Mouse (Mus musculus): Measurements from ENCODE around the gene Xirp1. TPM values are rescaled to one million over a fixed set of nuclear protein-coding genes. Genes with fewer than 3 reads are reported as not detected.

Gene Xirp1
- polyA plus RNA-seq, 1 experiment from 2014 or later: 1.6 TPM

- no peak overlapping the region for H3K27ac ChIP-seq (ENCODE audit: low read length)
- WGBS: 49% methylated on average over 8 of the region's 8 CpGs
- no peaks in the 10 kb centered on the region for H3K9me3 ChIP-seq (ENCODE audit: control insufficient read depth, low read length)
- H3K4me3 ChIP-seq (ENCODE audit: low read length): no peak overlapping the region
- no peak overlapping the region for H3K4me2 ChIP-seq (ENCODE audit: low read depth, low read length)
- H3K9ac ChIP-seq (ENCODE audit: low read length): no peak overlapping the region
- no peaks in the 10 kb centered on the region for H3K27me3 ChIP-seq (ENCODE audit: control insufficient read depth, insufficient read depth, low read depth, low read length)
- no peak for ATAC-seq (ENCODE audit: low read depth)
- no peaks in the 10 kb centered on the region for H3K4me1 ChIP-seq (replicated peaks; ENCODE audit: control insufficient read depth, insufficient read depth, low read length)
- no peaks in the 10 kb centered on the region for H3K36me3 ChIP-seq (ENCODE audit: control insufficient read depth, insufficient read depth, low read length)
Observed at GRCm38 (mm10) chr9:120054545-120055277, 31.3 kb upstream of the Xirp1 start.

GRCm38 (mm10) chr9:120049407-120049806 lies 26.0 kb upstream of the Xirp1 start:
- H3K27ac ChIP-seq (ENCODE audit: low read length): no peak overlapping the region
- H3K27me3 ChIP-seq (ENCODE audit: control insufficient read depth, insufficient read depth, low read depth, low read length): no peaks in the 10 kb centered on the region
- no peaks in the 10 kb centered on the region for H3K4me1 ChIP-seq (replicated peaks; ENCODE audit: control insufficient read depth, insufficient read depth, low read length)
- no peaks in the 10 kb centered on the region for H3K36me3 ChIP-seq (ENCODE audit: control insufficient read depth, insufficient read depth, low read length)
- no peak overlapping the region for H3K9ac ChIP-seq (ENCODE audit: low read length)
- H3K9me3 ChIP-seq (ENCODE audit: control insufficient read depth, low read length): no peaks in the 10 kb centered on the region
- no peak for ATAC-seq (ENCODE audit: low read depth)
- WGBS: 52% methylated on average over 3 of the region's 3 CpGs
- H3K4me3 ChIP-seq (ENCODE audit: low read length): no peak overlapping the region
- no peak overlapping the region for H3K4me2 ChIP-seq (ENCODE audit: low read depth, low read length)

- H3K4me2 ChIP-seq (ENCODE audit: low read depth, low read length): no peak overlapping the region
- no peak overlapping the region for H3K9ac ChIP-seq (ENCODE audit: low read length)
- H3K27ac ChIP-seq (ENCODE audit: low read length): no peak overlapping the region
- 44% methylated on average over 6 of the region's 6 CpGs for WGBS
- no peak for ATAC-seq (ENCODE audit: low read depth)
- H3K9me3 ChIP-seq (ENCODE audit: control insufficient read depth, low read length): no peaks in the 10 kb centered on the region
- H3K4me1 ChIP-seq (replicated peaks; ENCODE audit: control insufficient read depth, insufficient read depth, low read length): no peaks in the 10 kb centered on the region
- H3K36me3 ChIP-seq (ENCODE audit: control insufficient read depth, insufficient read depth, low read length): no peaks in the 10 kb centered on the region
- no peak overlapping the region for H3K4me3 ChIP-seq (ENCODE audit: low read length)
- H3K27me3 ChIP-seq (ENCODE audit: control insufficient read depth, insufficient read depth, low read depth, low read length): no peaks in the 10 kb centered on the region
Observed at GRCm38 (mm10) chr9:120048495-120048894, 25.1 kb upstream of the Xirp1 start.

GRCm38 (mm10) chr9:120043115-120043514 lies 19.7 kb upstream of the Xirp1 start:
- WGBS: 80% methylated on average over 7 of the region's 7 CpGs
- H3K36me3 ChIP-seq (ENCODE audit: control insufficient read depth, insufficient read depth, low read length): no peaks in the 10 kb centered on the region
- no peak overlapping the region for H3K4me3 ChIP-seq (ENCODE audit: low read length)

GRCm38 (mm10) chr9:120037414-120037813 lies 14.0 kb upstream of the Xirp1 start:
- no peaks in the 10 kb centered on the region for H3K4me1 ChIP-seq (replicated peaks; ENCODE audit: control insufficient read depth, insufficient read depth, low read length)
- no peak overlapping the region for H3K27ac ChIP-seq (ENCODE audit: low read length)
- H3K4me2 ChIP-seq (ENCODE audit: low read depth, low read length): no peak overlapping the region
- no peaks in the 10 kb centered on the region for H3K36me3 ChIP-seq (ENCODE audit: control insufficient read depth, insufficient read depth, low read length)
- H3K9me3 ChIP-seq (ENCODE audit: control insufficient read depth, low read length): no peaks in the 10 kb centered on the region
- ATAC-seq (ENCODE audit: low read depth): no peak
- WGBS: 72% methylated on average over 7 of the region's 7 CpGs
- no peak overlapping the region for H3K9ac ChIP-seq (ENCODE audit: low read length)
- H3K27me3 ChIP-seq (ENCODE audit: control insufficient read depth, insufficient read depth, low read depth, low read length): no peaks in the 10 kb centered on the region
- H3K4me3 ChIP-seq (ENCODE audit: low read length): no peak overlapping the region

More at GRCm38 (mm10) chr9:120043115-120043514, 19.7 kb upstream of the Xirp1 start:
- Histone ChIP-seq H3K4me1 (replicated peaks; ENCODE audit: control insufficient read depth, insufficient read depth, low read length) (no peaks in the 10 kb centered on the region), H3K9me3 (ENCODE audit: control insufficient read depth, low read length) (no peaks in the 10 kb centered on the region), H3K27me3 (ENCODE audit: control insufficient read depth, insufficient read depth, low read depth, low read length) (no peaks in the 10 kb centered on the region), H3K27ac (ENCODE audit: low read length) (no peak overlapping the region), H3K4me2 (ENCODE audit: low read depth, low read length) (no peak overlapping the region), H3K9ac (ENCODE audit: low read length) (no peak overlapping the region)
- ATAC-seq (ENCODE audit: low read depth): no peak

GRCm38 (mm10) chr9:120034375-120034774 lies 11.0 kb upstream of the Xirp1 start:
- Histone ChIP-seq H3K9ac (ENCODE audit: low read length) (no peak overlapping the region), H3K36me3 (ENCODE audit: control insufficient read depth, insufficient read depth, low read length) (no peaks in the 10 kb centered on the region), H3K4me3 (ENCODE audit: low read length) (no peak overlapping the region), H3K9me3 (ENCODE audit: control insufficient read depth, low read length) (no peaks in the 10 kb centered on the region), H3K4me2 (ENCODE audit: low read depth, low read length) (no peak overlapping the region), H3K27ac (ENCODE audit: low read length) (no peak overlapping the region), H3K27me3 (ENCODE audit: control insufficient read depth, insufficient read depth, low read depth, low read length) (no peaks in the 10 kb centered on the region), H3K4me1 (replicated peaks; ENCODE audit: control insufficient read depth, insufficient read depth, low read length) (no peaks in the 10 kb centered on the region)
- 74% methylated on average over 8 of the region's 8 CpGs for WGBS
- no peak for ATAC-seq (ENCODE audit: low read depth)

- Histone ChIP-seq H3K9me3 (ENCODE audit: control insufficient read depth, low read length) (no peaks in the 10 kb centered on the region), H3K36me3 (ENCODE audit: control insufficient read depth, insufficient read depth, low read length) (no peaks in the 10 kb centered on the region), H3K4me2 (ENCODE audit: low read depth, low read length) (no peak overlapping the region), H3K4me1 (replicated peaks; ENCODE audit: control insufficient read depth, insufficient read depth, low read length) (no peaks in the 10 kb centered on the region), H3K27ac (ENCODE audit: low read length) (no peak overlapping the region), H3K27me3 (ENCODE audit: control insufficient read depth, insufficient read depth, low read depth, low read length) (no peaks in the 10 kb centered on the region), H3K4me3 (ENCODE audit: low read length) (no peak overlapping the region), H3K9ac (ENCODE audit: low read length) (no peak overlapping the region)
- WGBS: 60% methylated on average over 6 of the region's 6 CpGs
- ATAC-seq (ENCODE audit: low read depth): no peak
Observed at GRCm38 (mm10) chr9:120032710-120033109, 9.3 kb upstream of the Xirp1 start.

GRCm38 (mm10) chr9:120030421-120030820 lies 7.0 kb upstream of the Xirp1 start:
- 79% methylated on average over 10 of the region's 10 CpGs for WGBS
- H3K4me1 ChIP-seq (replicated peaks; ENCODE audit: control insufficient read depth, insufficient read depth, low read length): no peaks in the 10 kb centered on the region
- no peak overlapping the region for H3K27ac ChIP-seq (ENCODE audit: low read length)
- no peak overlapping the region for H3K4me2 ChIP-seq (ENCODE audit: low read depth, low read length)
- H3K9me3 ChIP-seq (ENCODE audit: control insufficient read depth, low read length): no peaks in the 10 kb centered on the region
- H3K4me3 ChIP-seq (ENCODE audit: low read length): no peak overlapping the region
- ATAC-seq (ENCODE audit: low read depth): no peak
- H3K36me3 ChIP-seq (ENCODE audit: control insufficient read depth, insufficient read depth, low read length): no peaks in the 10 kb centered on the region
- no peak overlapping the region for H3K9ac ChIP-seq (ENCODE audit: low read length)
- H3K27me3 ChIP-seq (ENCODE audit: control insufficient read depth, insufficient read depth, low read depth, low read length): no peaks in the 10 kb centered on the region

GRCm38 (mm10) chr9:120029880-120030279 lies 6.5 kb upstream of the Xirp1 start:
- H3K9me3 ChIP-seq (ENCODE audit: control insufficient read depth, low read length): no peaks in the 10 kb centered on the region
- no peaks in the 10 kb centered on the region for H3K4me1 ChIP-seq (replicated peaks; ENCODE audit: control insufficient read depth, insufficient read depth, low read length)
- 85% methylated on average over 6 of the region's 6 CpGs for WGBS
- H3K9ac ChIP-seq (ENCODE audit: low read length): no peak overlapping the region
- H3K4me3 ChIP-seq (ENCODE audit: low read length): no peak overlapping the region
- H3K27me3 ChIP-seq (ENCODE audit: control insufficient read depth, insufficient read depth, low read depth, low read length): no peaks in the 10 kb centered on the region
- ATAC-seq (ENCODE audit: low read depth): no peak
- no peaks in the 10 kb centered on the region for H3K36me3 ChIP-seq (ENCODE audit: control insufficient read depth, insufficient read depth, low read length)
- H3K4me2 ChIP-seq (ENCODE audit: low read depth, low read length): no peak overlapping the region
- H3K27ac ChIP-seq (ENCODE audit: low read length): no peak overlapping the region
